Mouse (Mus musculus) retina, adult 2 months (tissue): Measurements from ENCODE around the gene Irf2bp2.

Experiments
- DNase-seq: peaks from one replicate; pipeline ENCODE4 v3.0.0-alpha.2; 2012; ENCODE audit warnings: low read depth, low spot score

The Irf2bp2 gene

DNA sequence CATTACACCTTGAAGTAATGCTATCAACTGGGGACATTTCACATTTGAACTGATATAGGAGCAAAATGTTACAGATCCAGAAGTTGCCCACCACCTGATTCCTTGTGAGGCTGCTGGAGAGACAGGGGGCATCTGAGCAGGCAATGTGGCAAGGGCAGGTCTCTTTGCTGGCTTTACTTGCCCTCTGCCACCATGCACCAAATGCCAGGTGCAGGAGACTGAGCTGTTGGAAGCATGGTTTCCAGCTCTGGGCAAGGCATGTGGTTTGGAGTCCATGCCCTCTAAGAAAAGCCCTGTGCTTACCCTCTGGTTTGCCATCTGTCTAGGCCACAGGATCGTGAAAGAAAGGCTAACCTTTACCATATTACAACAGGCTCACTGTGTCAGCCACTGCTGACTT lies 24.1 kb downstream of the Irf2bp2 start:
- DNase-seq = no peak

- DNase-seq = no peak
Observed at GRCm38 (mm10) chr8:126567674-126568073, 26.1 kb downstream of the Irf2bp2 start.

- no peak for DNase-seq
Observed at GRCm38 (mm10) chr8:126566446-126567062, 27.2 kb downstream of the Irf2bp2 start.

- no peak for DNase-seq
Observed at GRCm38 (mm10) chr8:126565954-126566445, 27.8 kb downstream of the Irf2bp2 start.

DNA sequence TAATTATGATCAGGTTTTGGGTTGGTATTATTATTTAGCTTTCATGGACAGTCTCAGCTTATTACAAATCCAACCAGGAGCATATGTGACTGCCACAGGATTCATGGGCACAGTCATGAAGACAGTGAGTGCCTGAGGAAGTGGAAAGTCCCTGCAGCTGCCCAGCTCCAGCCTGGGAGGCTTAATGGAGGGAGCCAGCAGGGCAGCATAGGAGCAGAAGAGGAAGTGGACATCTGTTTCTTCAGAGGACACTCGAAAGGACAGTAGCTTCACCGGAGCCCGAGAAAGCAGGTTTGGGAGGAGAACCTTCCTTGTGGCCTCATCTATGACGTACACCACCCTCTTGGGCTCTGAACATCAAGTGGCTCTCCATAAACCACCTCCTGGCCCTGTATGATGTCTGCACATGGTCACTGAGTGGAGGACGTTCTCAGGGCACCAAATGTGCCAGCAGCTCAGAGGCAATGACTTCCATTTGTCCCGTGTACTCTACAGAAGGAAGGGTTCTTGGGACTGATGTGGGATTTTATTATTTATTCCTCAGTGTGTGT lies 28.5 kb downstream of the Irf2bp2 start:
- no peak for DNase-seq

- DNase-seq = no peak
Observed at GRCm38 (mm10) chr8:126564551-126565154, 29.1 kb downstream of the Irf2bp2 start.

- no peak for DNase-seq
Observed at GRCm38 (mm10) chr8:126561316-126561841, 32.4 kb downstream of the Irf2bp2 start.

GRCm38 (mm10) chr8:126558400-126558953 lies 35.3 kb downstream of the Irf2bp2 start:
- DNase-seq = no peak

DNA sequence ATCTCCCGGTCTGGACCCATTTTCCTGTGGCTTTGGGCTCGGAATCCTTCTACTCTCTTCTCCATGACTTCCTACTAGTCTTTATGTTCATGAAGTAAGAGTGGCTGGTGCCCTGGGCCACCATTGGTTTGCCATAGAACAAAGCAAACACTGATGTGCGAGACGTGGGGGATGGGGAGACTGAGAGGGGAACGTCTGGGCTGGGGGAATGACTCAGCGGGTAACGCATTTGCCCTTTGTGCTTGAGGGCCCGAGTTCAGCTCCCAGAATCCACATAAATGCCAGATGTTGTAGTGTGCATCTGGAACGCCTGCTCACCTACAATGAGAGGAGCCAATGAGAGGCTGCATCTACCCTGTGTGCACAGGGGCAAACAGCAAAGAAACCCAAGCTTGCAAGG lies 36.4 kb downstream of the Irf2bp2 start:
- DNase-seq = no peak

DNA sequence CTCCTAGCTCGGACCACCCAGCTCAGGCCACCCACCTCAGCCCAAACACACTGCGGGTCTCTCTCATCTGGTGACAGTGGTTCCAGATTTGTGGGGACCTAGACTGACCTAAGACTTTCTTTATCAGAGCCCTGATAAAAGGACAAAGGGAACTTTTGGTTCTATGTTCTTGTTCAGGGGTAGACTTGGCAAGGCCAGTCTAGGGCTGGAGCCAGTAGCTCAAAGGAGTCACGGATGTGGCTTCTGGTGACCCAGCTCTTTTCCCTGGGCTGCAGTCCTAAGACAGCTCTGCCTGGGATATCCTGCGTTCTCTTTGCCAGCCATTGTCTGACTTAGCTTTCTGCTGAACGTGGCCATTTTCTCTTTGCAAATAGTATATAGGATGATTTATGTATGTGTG lies 37.1 kb downstream of the Irf2bp2 start:
- no peak for DNase-seq

DNA sequence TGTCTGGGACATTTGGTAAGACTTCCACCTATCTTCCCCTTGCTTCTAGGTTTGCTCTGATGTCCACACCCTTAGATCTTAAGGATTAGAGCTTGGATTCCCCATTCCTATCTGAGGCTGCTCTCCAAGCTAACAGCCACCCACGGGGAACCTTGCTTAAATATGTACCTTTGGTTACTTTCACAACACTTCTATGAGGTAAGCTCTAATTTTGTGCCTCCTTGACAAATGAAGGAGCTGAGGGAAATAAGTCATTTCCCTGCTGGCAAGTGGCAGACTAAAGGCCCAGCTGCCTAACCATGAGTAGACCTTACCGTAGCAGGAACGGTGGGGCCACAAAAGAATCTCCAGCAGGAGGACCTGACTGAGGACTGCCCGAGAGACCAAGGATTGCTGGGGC lies 39.0 kb downstream of the Irf2bp2 start:
- no peak for DNase-seq

DNA sequence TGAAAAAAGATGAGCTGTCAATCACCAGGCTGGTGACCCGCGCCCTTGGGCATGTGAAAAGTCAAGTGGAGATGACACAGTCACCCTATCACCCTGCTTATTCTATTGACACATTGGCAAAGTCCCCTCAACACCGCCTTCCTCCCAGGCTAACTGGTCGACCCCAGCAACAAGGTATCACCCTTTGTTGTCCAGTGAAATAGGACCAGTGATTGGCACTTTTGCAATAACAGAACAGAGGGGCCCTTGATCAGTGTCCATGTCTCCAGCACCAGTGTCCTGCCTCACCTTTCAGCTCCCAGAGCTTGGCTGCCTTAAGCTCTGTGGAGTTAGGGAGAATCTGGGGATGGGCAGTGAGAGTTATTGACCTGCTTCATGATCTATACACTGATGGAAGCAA lies 41.9 kb downstream of the Irf2bp2 start:
- DNase-seq = no peak

DNA sequence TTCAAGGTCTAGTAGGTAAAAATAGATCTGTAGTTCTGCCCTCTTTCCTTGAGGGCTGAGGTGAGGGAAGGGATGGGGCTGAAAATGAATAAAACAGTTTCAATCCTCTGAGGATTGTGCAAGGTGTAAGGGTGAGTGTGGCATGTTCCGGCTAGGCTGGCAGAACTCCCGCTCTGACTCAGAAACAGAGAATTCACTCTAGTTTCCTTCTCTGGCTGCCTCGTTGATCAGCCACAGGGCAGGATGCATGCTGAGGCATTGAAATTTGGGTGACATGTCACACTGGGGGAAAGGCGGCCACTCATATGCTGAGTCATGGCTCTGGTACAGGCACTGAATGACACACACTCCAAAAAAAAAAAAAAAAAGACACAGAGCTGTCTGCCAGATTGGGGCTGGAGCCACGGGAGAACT lies 42.8 kb downstream of the Irf2bp2 start:
- no peak for DNase-seq

GRCm38 (mm10) chr8:126547841-126548240 lies 45.9 kb downstream of the Irf2bp2 start:
- no peak for DNase-seq

- DNase-seq = no peak
Observed at GRCm38 (mm10) chr8:126547361-126547760, 46.4 kb downstream of the Irf2bp2 start.

- DNase-seq = no peak
Observed at GRCm38 (mm10) chr8:126546480-126546879, 47.3 kb downstream of the Irf2bp2 start.

- no peak for DNase-seq
Observed at GRCm38 (mm10) chr8:126543407-126543806, 50.4 kb downstream of the Irf2bp2 start.

GRCm38 (mm10) chr8:126542757-126543156 lies 51.0 kb downstream of the Irf2bp2 start:
- DNase-seq = no peak

DNA sequence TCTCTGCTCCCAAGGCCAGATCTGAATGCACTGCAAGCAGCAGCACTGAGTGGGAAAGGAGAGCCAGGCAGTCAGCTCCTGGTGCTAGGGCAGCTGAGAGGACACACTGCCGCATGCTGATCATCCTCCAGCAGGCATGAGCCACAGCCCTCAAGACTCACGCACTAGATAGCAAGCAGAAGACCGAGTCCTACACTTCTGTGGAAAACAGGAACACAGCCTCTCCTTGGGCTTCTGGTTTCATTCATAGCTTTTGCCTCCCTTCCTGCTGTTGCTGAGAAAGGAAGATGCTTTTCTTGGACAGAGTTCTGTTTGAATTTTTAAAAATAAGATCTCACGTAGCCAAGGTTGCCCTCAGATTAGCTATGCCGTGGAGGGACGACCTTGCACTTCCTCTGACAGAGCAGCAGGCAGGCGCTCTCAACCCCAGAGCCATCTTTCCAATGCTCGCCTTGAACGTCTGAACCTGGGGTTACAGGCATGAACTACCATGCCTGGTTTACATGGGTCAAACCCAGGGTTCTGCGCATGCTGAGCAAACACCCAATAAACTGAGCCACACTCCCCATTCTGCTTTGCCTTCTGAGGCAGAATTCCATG lies 51.6 kb downstream of the Irf2bp2 start:
- DNase-seq = no peak

GRCm38 (mm10) chr8:126540298-126540697 lies 53.5 kb downstream of the Irf2bp2 start:
- DNase-seq = no peak

DNA sequence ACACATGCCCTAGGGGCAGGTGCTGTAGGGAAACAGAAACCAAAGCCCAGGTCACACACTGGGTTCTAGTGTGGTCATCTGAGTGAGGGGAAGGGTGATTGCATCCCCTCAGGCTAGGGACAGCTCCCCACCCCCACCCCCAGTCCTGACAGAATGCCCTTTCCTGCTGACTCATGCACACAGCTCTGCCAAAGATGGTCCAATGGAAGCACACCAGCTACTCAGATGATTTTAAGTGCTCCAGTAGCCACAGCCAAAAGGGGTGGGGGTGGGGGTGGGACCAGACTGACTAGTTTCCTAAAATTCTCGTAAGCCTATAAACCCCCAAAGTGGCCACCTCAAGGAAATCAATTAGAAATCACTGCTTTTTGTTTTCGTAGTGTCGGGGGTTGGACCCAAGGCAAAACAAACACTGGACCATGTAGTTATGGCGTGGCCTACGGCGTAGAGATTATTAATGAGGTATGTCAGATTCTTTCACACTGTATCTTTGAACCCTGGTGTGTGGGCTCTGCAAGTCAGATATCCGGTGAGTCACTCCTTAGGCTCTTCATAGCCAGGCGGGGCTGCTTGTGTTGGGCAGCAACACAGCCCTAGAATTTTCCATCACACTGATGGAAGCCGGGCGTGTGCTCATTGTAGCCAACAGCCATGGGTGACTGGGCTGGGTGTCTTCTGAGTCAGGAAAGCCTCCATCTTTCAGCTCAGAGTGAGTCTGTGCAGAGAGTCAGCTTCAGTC lies 54.3 kb downstream of the Irf2bp2 start:
- no peak for DNase-seq
